Mouse (Mus musculus): Measurements from ENCODE around the gene Ypel3. TPM values are rescaled to one million over a fixed set of nuclear protein-coding genes. Genes with fewer than 3 reads are reported as not detected.
A peak's percentile ranks its signal among the peaks of the same experiment; 100 is the strongest.
"Not testable (repeated sequence)": the region's sequence is repeated elsewhere in the genome, so short reads cannot be mapped to it uniquely, and the experiment has no call there.

The Ypel3 gene
- polyA plus RNA-seq (2016; fragmentation: Nextera tagmentation; extraction: Ambion mirVana), result 51.3 and 89.7 TPM in 2 replicates

DNA sequence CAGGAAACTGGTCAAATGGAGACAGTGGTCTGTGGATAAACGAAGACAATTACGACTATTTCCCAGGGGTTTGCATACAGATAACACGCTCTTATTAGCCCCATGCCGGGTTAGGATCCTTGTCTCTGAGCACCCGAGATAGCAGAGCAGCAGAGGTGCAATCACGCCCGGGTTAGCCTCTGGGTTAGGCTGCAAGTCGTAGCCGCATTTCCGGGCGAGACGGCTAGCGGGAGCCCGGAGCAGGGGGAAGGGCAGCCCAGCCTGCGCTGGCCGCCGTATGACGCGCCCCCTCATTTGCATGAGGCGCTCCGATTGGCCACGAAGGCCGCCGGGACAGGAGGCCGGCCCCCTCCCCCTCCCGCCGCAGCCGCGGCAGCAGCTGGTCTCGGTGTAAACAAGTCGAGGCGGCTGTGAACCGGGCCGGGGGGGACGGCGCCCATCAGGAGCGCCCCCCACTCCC lies at the start of gene Ypel3:
Gene Ypel3, plus strand, starts transcription at position 358 of the 460 bp plus-strand sequence.
- peaks cover 51% of the 10 kb centered on the region for H3K4me1 ChIP-seq (replicated peaks)
- peak within 1 kb of the TSS; percentile 98 for H3K27ac ChIP-seq
- peaks cover 11% of the 10 kb centered on the region; the same call in 1 of the 2 replicates for H3K36me3 ChIP-seq
- WGBS, result under 1% methylated on average over 37 of the region's 37 CpGs
- H3K27me3 ChIP-seq (ENCODE audit: insufficient read depth, poor library complexity, severe bottlenecking), result no peaks in the 10 kb centered on the region
- peak within 1 kb of the TSS; percentile 89 for H3K4me3 ChIP-seq
- DNase-seq (ENCODE audit: low spot score), result peak; percentile 93
- H3K9me3 ChIP-seq, result no peaks in the 10 kb centered on the region

- not testable (repeated sequence) for H3K27me3 ChIP-seq (ENCODE audit: insufficient read depth, poor library complexity, severe bottlenecking); H3K9me3 ChIP-seq; DNase-seq (ENCODE audit: low spot score); H3K4me3 ChIP-seq; H3K4me1 ChIP-seq (replicated peaks); H3K27ac ChIP-seq; H3K36me3 ChIP-seq
- WGBS, result 86% methylated on average over 4 of the region's 4 CpGs
Measured at GRCm38 (mm10) chr7:126730256-126730789, 46.4 kb upstream of the Ypel3 start.

DNA sequence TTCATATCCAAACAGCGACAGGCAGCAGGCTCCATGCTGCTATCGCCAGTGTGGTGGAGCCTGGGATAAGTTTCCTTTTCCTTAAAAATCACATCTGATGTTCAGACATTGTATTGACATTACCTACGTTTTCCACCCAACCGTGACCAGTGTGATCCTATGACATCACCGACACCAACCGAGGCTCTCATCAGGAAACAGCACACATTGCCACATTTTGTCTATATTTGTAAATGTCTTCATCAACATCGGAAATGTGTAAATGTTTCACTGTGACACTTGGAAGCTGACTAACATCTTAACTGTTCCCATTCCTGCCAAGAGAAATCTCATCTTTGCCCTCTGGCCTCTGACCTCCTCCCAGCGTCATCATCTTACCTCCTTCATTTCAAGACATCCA lies 40.6 kb upstream of the Ypel3 start:
- no peak overlapping the region for H3K4me3 ChIP-seq
- no peak overlapping the region for H3K27ac ChIP-seq
- H3K4me1 ChIP-seq (replicated peaks), result peaks cover 7% of the 10 kb centered on the region; the same call in 1 of the 2 replicates
- no peak for DNase-seq (ENCODE audit: low spot score)
- WGBS, result 74% methylated on average over 8 of the region's 8 CpGs
- no peaks in the 10 kb centered on the region for H3K27me3 ChIP-seq (ENCODE audit: insufficient read depth, poor library complexity, severe bottlenecking)
- no peaks in the 10 kb centered on the region for H3K9me3 ChIP-seq
- no peaks in the 10 kb centered on the region for H3K36me3 ChIP-seq

- 80% methylated on average over 17 of the region's 17 CpGs for WGBS
- Histone ChIP-seq H3K36me3 (no peaks in the 10 kb centered on the region), H3K27ac (peak overlapping the region; percentile 29; the same call in 1 of the 2 replicates), H3K9me3 (no peaks in the 10 kb centered on the region), H3K4me1 (replicated peaks) (peaks cover 7% of the 10 kb centered on the region; the same call in 1 of the 2 replicates), H3K27me3 (ENCODE audit: insufficient read depth, poor library complexity, severe bottlenecking) (no peaks in the 10 kb centered on the region), H3K4me3 (no peak overlapping the region)
- no peak for DNase-seq (ENCODE audit: low spot score)
Measured at GRCm38 (mm10) chr7:126739551-126739950, 37.2 kb upstream of the Ypel3 start.

GRCm38 (mm10) chr7:126740132-126740735 lies 36.5 kb upstream of the Ypel3 start:
- Histone ChIP-seq H3K4me3 (no peak overlapping the region), H3K4me1 (replicated peaks) (peaks cover 7% of the 10 kb centered on the region; the same call in 1 of the 2 replicates), H3K36me3 (no peaks in the 10 kb centered on the region), H3K9me3 (no peaks in the 10 kb centered on the region), H3K27me3 (ENCODE audit: insufficient read depth, poor library complexity, severe bottlenecking) (no peaks in the 10 kb centered on the region), H3K27ac (peak overlapping the region; percentile 29; the same call in 1 of the 2 replicates)
- 80% methylated on average over 13 of the region's 13 CpGs for WGBS
- no peak for DNase-seq (ENCODE audit: low spot score)

- Histone ChIP-seq H3K9me3 (no peaks in the 10 kb centered on the region), H3K36me3 (no peaks in the 10 kb centered on the region), H3K27me3 (ENCODE audit: insufficient read depth, poor library complexity, severe bottlenecking) (no peaks in the 10 kb centered on the region), H3K4me1 (replicated peaks) (peaks cover 7% of the 10 kb centered on the region; the same call in 1 of the 2 replicates), H3K4me3 (no peak overlapping the region), H3K27ac (no peak overlapping the region)
- WGBS, result 78% methylated on average over 5 of the region's 5 CpGs
- no peak for DNase-seq (ENCODE audit: low spot score)
Measured at GRCm38 (mm10) chr7:126740977-126741376, 35.8 kb upstream of the Ypel3 start.

GRCm38 (mm10) chr7:126741452-126741851 lies 35.3 kb upstream of the Ypel3 start:
- Histone ChIP-seq H3K4me1 (replicated peaks) (peaks cover 7% of the 10 kb centered on the region; the same call in 1 of the 2 replicates), H3K36me3 (no peaks in the 10 kb centered on the region), H3K27ac (no peak overlapping the region), H3K4me3 (no peak overlapping the region), H3K27me3 (ENCODE audit: insufficient read depth, poor library complexity, severe bottlenecking) (no peaks in the 10 kb centered on the region), H3K9me3 (no peaks in the 10 kb centered on the region)
- no peak for DNase-seq (ENCODE audit: low spot score)
- 87% methylated on average over 5 of the region's 5 CpGs for whole genome bisulfite sequencing

GRCm38 (mm10) chr7:126741964-126742482 lies 34.7 kb upstream of the Ypel3 start:
- peaks cover 12% of the 10 kb centered on the region; the same call in 1 of the 2 replicates for H3K4me1 ChIP-seq (replicated peaks)
- no peak overlapping the region for H3K27ac ChIP-seq
- no peaks in the 10 kb centered on the region for H3K9me3 ChIP-seq
- no peak overlapping the region for H3K4me3 ChIP-seq
- no peak for DNase-seq (ENCODE audit: low spot score)
- no peaks in the 10 kb centered on the region for H3K27me3 ChIP-seq (ENCODE audit: insufficient read depth, poor library complexity, severe bottlenecking)
- no peaks in the 10 kb centered on the region for H3K36me3 ChIP-seq
- WGBS, result 92% methylated on average over 13 of the region's 13 CpGs

- Histone ChIP-seq H3K36me3 (no peaks in the 10 kb centered on the region), H3K27ac (no peak overlapping the region; the same call in 1 of the 2 replicates), H3K4me1 (replicated peaks) (peaks cover 6% of the 10 kb centered on the region; the same call in 1 of the 2 replicates), H3K9me3 (no peaks in the 10 kb centered on the region), H3K27me3 (ENCODE audit: insufficient read depth, poor library complexity, severe bottlenecking) (no peaks in the 10 kb centered on the region), H3K4me3 (no peak overlapping the region)
- WGBS, result 91% methylated on average over 12 of the region's 12 CpGs
- DNase-seq (ENCODE audit: low spot score), result no peak
Measured at GRCm38 (mm10) chr7:126746066-126746465, 30.7 kb upstream of the Ypel3 start.

DNA sequence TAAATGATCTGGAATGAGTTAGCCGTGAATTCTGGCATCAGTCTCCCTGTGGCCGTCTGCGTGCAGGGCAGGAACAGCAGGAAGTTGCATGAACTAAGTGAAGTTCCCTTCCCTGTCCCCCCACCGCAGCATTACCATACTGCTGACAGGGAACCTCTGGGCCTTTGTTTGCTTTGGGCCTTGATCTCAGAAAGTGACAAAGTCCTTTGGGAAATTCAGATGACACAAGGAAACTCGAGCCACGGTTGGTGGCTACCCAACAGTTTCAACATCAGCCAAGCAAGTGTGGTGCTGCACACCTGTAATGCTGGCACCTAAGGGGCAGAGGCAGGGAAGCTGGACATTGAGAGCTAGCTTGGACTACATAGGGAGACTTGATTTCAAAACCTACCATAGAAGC lies 30.0 kb upstream of the Ypel3 start:
- H3K36me3 ChIP-seq, result no peaks in the 10 kb centered on the region
- H3K4me1 ChIP-seq (replicated peaks), result peaks cover 6% of the 10 kb centered on the region; the same call in 1 of the 2 replicates
- H3K9me3 ChIP-seq, result no peaks in the 10 kb centered on the region
- 40% methylated on average over 6 of the region's 6 CpGs for WGBS
- no peaks in the 10 kb centered on the region for H3K27me3 ChIP-seq (ENCODE audit: insufficient read depth, poor library complexity, severe bottlenecking)
- H3K27ac ChIP-seq, result no peak overlapping the region
- no peak for DNase-seq (ENCODE audit: low spot score)
- no peak overlapping the region for H3K4me3 ChIP-seq

DNA sequence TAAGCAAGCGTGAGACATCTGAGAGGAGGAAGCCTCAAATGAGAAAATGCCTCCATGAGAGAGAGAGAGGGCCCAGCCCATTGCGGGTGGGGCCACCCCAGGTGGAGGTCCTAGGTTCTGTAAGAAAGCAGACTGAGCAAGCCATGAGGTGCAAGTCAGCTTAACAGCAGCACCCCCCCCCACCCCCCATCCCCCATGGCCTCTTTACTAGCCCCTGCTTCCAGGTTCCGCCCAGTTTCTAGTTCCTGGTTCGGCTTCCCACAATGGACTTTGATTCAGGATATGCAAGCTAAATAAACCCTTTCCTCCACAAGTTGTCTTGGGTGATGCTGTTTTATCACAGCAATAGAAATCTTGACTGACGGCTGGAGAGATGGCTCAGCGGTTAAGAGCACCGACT lies 27.9 kb upstream of the Ypel3 start:
- H3K27ac ChIP-seq, result no peak overlapping the region
- no peak for DNase-seq (ENCODE audit: low spot score)
- no peaks in the 10 kb centered on the region for H3K36me3 ChIP-seq
- H3K9me3 ChIP-seq, result no peaks in the 10 kb centered on the region
- no peaks in the 10 kb centered on the region for H3K27me3 ChIP-seq (ENCODE audit: insufficient read depth, poor library complexity, severe bottlenecking)
- peaks cover 6% of the 10 kb centered on the region; the same call in 1 of the 2 replicates for H3K4me1 ChIP-seq (replicated peaks)
- H3K4me3 ChIP-seq, result no peak overlapping the region
- WGBS, result 78% methylated on average over 7 of the region's 7 CpGs

DNA sequence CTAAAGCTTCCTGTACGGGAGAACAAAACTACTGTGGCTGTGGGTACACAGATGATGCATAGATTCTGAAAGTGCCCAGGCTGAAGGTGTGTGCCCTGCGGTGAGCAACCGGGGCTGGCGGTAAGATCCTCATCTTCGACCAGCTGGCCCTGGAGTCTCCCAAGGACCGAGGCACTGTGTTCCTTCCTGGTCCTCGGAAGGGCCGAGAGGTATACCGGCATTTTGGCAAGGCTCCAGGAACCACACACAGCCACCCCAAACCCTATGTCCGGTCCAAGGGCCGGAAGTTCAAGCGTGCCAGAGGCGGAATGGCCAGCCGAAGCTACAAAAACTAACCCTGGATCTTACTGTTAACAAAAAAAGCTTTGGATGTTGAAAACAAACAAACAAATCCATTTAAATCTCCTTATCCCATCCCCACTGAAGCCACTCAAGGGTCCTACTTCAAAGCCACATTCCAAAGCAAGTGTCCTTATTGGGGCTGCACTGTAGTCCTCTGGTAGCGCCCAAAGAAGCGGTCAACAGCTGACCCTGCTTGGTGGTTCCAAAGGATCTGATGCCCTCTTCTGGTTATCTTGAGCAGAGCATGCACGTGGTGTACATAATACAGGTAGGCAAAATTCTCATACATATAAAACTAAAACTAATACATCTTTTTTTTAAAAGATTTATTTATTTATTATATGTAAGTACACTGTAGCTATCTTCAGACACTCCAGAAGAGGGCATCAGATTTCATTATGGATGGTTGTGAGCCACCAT lies 27.0 kb upstream of the Ypel3 start:
- Histone ChIP-seq H3K27ac (no peak overlapping the region), H3K27me3 (ENCODE audit: insufficient read depth, poor library complexity, severe bottlenecking) (no peaks in the 10 kb centered on the region), H3K4me1 (replicated peaks) (peaks cover 10% of the 10 kb centered on the region; the same call in 1 of the 2 replicates), H3K36me3 (no peaks in the 10 kb centered on the region), H3K9me3 (no peaks in the 10 kb centered on the region), H3K4me3 (no peak overlapping the region)
- WGBS, result 96% methylated on average over 17 of the region's 17 CpGs
- DNase-seq (ENCODE audit: low spot score), result no peak
